Mouse (Mus musculus): ENCODE data around the gene Taf11. TPM values are rescaled to one million over a fixed set of nuclear protein-coding genes. Genes with fewer than 3 reads are reported as not detected.

Taf11 gene
- polyA plus RNA-seq, 1 experiment from 2014 or later, result 50.4 TPM

- WGBS (ENCODE audit: insufficient replicate concordance), result 74% methylated on average over 3 of the region's 3 CpGs
These were observed 36.1 kb downstream of the Taf11 start for GRCm38 (mm10) chr17:27873583-27873982.

DNA sequence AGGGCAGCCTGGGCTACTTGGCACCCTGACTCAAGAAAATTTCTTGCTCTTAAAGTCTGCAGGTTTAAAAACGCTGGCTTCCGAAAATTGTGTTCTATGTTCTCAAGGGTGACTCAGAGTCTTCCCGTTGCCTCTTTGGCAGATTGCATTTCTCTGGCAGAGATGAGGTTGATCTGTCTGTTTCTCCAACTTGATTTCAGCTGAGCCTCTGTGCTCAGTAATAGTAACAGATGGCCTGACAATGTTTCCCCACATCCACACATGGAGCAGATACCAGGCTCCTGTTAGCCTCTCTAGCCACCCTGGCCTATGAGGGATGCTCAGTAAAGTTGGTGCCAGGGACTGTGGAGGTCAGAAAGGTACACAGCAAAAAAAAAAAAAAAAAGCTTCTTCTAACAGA, 37.8 kb downstream of the Taf11 start:
- Histone ChIP-seq H3K4me3 (ENCODE audit: low read depth, low read length) (no peak overlapping the region), H3K4me1 (ENCODE audit: control insufficient read depth, insufficient read depth, low read length) (peaks cover 8% of the 10 kb centered on the region), H3K36me3 (ENCODE audit: control insufficient read depth, insufficient read depth, low read length) (0 out of 2 replicates have a peak, but pooled peaks cover 2% of the 10 kb centered on the region), H3K9ac (ENCODE audit: low read depth, low read length) (no peak overlapping the region), H3K9me3 (replicated peaks; ENCODE audit: control insufficient read depth, low read length) (no peaks in the 10 kb centered on the region), H3K27ac (ENCODE audit: low read depth, low read length) (no peak overlapping the region), H3K4me2 (no peak overlapping the region), H3K27me3 (ENCODE audit: control insufficient read depth, insufficient read depth, low read length) (no peaks in the 10 kb centered on the region)
- 84% methylated on average over 3 of the region's 3 CpGs for WGBS (ENCODE audit: insufficient replicate concordance)
- no peak for ATAC-seq (replicated peaks; ENCODE audit: insufficient number of reproducible peaks, low FRiP score, low TSS enrichment)

More at GRCm38 (mm10) chr17:27873583-27873982, 36.1 kb downstream of the Taf11 start:
- ATAC-seq (replicated peaks; ENCODE audit: insufficient number of reproducible peaks, low FRiP score, low TSS enrichment), result no peak
- Histone ChIP-seq H3K4me3 (ENCODE audit: low read depth, low read length) (no peak overlapping the region), H3K27ac (ENCODE audit: low read depth, low read length) (no peak overlapping the region), H3K9ac (ENCODE audit: low read depth, low read length) (no peak overlapping the region), H3K4me2 (no peak overlapping the region), H3K36me3 (ENCODE audit: control insufficient read depth, insufficient read depth, low read length) (0 out of 2 replicates have a peak, but pooled peaks cover 2% of the 10 kb centered on the region), H3K27me3 (ENCODE audit: control insufficient read depth, insufficient read depth, low read length) (no peaks in the 10 kb centered on the region), H3K9me3 (replicated peaks; ENCODE audit: control insufficient read depth, low read length) (no peaks in the 10 kb centered on the region), H3K4me1 (ENCODE audit: control insufficient read depth, insufficient read depth, low read length) (peaks cover 8% of the 10 kb centered on the region)

- Histone ChIP-seq H3K9me3 (replicated peaks; ENCODE audit: control insufficient read depth, low read length) (no peaks in the 10 kb centered on the region), H3K4me3 (ENCODE audit: low read depth, low read length) (no peak overlapping the region), H3K9ac (ENCODE audit: low read depth, low read length) (no peak overlapping the region), H3K27me3 (ENCODE audit: control insufficient read depth, insufficient read depth, low read length) (no peaks in the 10 kb centered on the region), H3K4me1 (ENCODE audit: control insufficient read depth, insufficient read depth, low read length) (no peaks in the 10 kb centered on the region), H3K36me3 (ENCODE audit: control insufficient read depth, insufficient read depth, low read length) (0 out of 2 replicates have a peak, but pooled peaks cover 2% of the 10 kb centered on the region), H3K27ac (ENCODE audit: low read depth, low read length) (no peak overlapping the region), H3K4me2 (no peak overlapping the region)
- ATAC-seq (replicated peaks; ENCODE audit: insufficient number of reproducible peaks, low FRiP score, low TSS enrichment), result no peak
- WGBS (ENCODE audit: insufficient replicate concordance), result 94% methylated on average over 4 of the region's 4 CpGs
These were observed 42.9 kb downstream of the Taf11 start for GRCm38 (mm10) chr17:27866737-27867136.

- H3K4me3 ChIP-seq (ENCODE audit: low read depth, low read length), result no peak overlapping the region
- no peaks in the 10 kb centered on the region for H3K4me1 ChIP-seq (ENCODE audit: control insufficient read depth, insufficient read depth, low read length)
- H3K9me3 ChIP-seq (replicated peaks; ENCODE audit: control insufficient read depth, low read length), result no peaks in the 10 kb centered on the region
- ATAC-seq (replicated peaks; ENCODE audit: insufficient number of reproducible peaks, low FRiP score, low TSS enrichment), result no peak
- H3K27me3 ChIP-seq (ENCODE audit: control insufficient read depth, insufficient read depth, low read length), result no peaks in the 10 kb centered on the region
- H3K4me2 ChIP-seq, result no peak overlapping the region
- H3K36me3 ChIP-seq (ENCODE audit: control insufficient read depth, insufficient read depth, low read length), result 0 out of 2 replicates have a peak, but pooled peaks cover 2% of the 10 kb centered on the region
- WGBS (ENCODE audit: insufficient replicate concordance), result 75% methylated on average over 2 of the region's 2 CpGs
- H3K27ac ChIP-seq (ENCODE audit: low read depth, low read length), result no peak overlapping the region
- H3K9ac ChIP-seq (ENCODE audit: low read depth, low read length), result no peak overlapping the region
These were observed 44.2 kb downstream of the Taf11 start for GRCm38 (mm10) chr17:27865461-27865860.

DNA sequence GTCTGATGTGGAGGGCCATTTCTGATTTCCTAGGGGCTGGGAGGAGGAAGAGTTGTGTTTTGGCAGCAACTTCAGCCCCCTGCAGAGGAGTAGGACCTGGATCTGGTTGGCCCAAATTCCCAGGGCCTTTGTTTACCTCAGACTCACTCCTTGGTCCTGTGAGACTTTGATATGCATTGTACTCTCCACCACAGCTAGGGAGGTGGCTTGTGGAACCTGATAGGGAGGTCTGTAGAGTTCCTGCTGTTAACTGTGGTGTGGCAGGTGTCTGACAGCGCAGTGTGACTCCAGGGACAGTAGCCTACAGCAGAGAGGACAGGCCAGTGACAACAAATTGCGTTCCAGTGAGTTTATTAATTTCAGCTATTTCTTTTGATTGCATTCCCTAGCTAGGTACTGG, 50.5 kb downstream of the Taf11 start:
- Histone ChIP-seq H3K4me1 (ENCODE audit: control insufficient read depth, insufficient read depth, low read length) (peaks cover 24% of the 10 kb centered on the region), H3K9ac (ENCODE audit: low read depth, low read length) (peak overlapping the region; percentile 39; the same call in 1 of the 2 replicates), H3K4me3 (ENCODE audit: low read depth, low read length) (0 out of 2 replicates have a peak overlapping the region, but pooled peaks have one; percentile 8), H3K36me3 (ENCODE audit: control insufficient read depth, insufficient read depth, low read length) (no peaks in the 10 kb centered on the region), H3K4me2 (peak overlapping the region; percentile 79), H3K27me3 (ENCODE audit: control insufficient read depth, insufficient read depth, low read length) (no peaks in the 10 kb centered on the region), H3K9me3 (replicated peaks; ENCODE audit: control insufficient read depth, low read length) (no peaks in the 10 kb centered on the region), H3K27ac (ENCODE audit: low read depth, low read length) (peak overlapping the region; percentile 13; the same call in 1 of the 2 replicates)
- WGBS (ENCODE audit: insufficient replicate concordance), result 41% methylated on average over 2 of the region's 2 CpGs
- ATAC-seq (replicated peaks; ENCODE audit: insufficient number of reproducible peaks, low FRiP score, low TSS enrichment), result no peak; the same call in 1 of the 2 replicates

- no peak for ATAC-seq (replicated peaks; ENCODE audit: insufficient number of reproducible peaks, low FRiP score, low TSS enrichment)
- H3K36me3 ChIP-seq (ENCODE audit: control insufficient read depth, insufficient read depth, low read length), result no peaks in the 10 kb centered on the region
- H3K27ac ChIP-seq (ENCODE audit: low read depth, low read length), result 0 out of 2 replicates have a peak overlapping the region, but pooled peaks have one; percentile 85
These were observed 51.8 kb downstream of the Taf11 start for GRCm38 (mm10) chr17:27857649-27858475.

GRCm38 (mm10) chr17:27856798-27857648, 52.6 kb downstream of the Taf11 start:
- peak; percentile 59 for ATAC-seq (replicated peaks; ENCODE audit: insufficient number of reproducible peaks, low FRiP score, low TSS enrichment)
- peak overlapping the region; percentile 85 for H3K27ac ChIP-seq (ENCODE audit: low read depth, low read length)
- H3K4me3 ChIP-seq (ENCODE audit: low read depth, low read length), result peak overlapping the region; percentile 93
- H3K27me3 ChIP-seq (ENCODE audit: control insufficient read depth, insufficient read depth, low read length), result no peaks in the 10 kb centered on the region
- H3K4me2 ChIP-seq, result peak overlapping the region; percentile 79
- peak overlapping the region; percentile 95 for H3K9ac ChIP-seq (ENCODE audit: low read depth, low read length)
- WGBS (ENCODE audit: insufficient replicate concordance), result 1% methylated on average over 52 of the region's 52 CpGs
- H3K36me3 ChIP-seq (ENCODE audit: control insufficient read depth, insufficient read depth, low read length), result no peaks in the 10 kb centered on the region
- peaks cover 24% of the 10 kb centered on the region for H3K4me1 ChIP-seq (ENCODE audit: control insufficient read depth, insufficient read depth, low read length)
- no peaks in the 10 kb centered on the region for H3K9me3 ChIP-seq (replicated peaks; ENCODE audit: control insufficient read depth, low read length)

More at GRCm38 (mm10) chr17:27857649-27858475, 51.8 kb downstream of the Taf11 start:
- H3K9ac ChIP-seq (ENCODE audit: low read depth, low read length), result peak overlapping the region; percentile 95
- H3K4me3 ChIP-seq (ENCODE audit: low read depth, low read length), result peak overlapping the region; percentile 93
- H3K9me3 ChIP-seq (replicated peaks; ENCODE audit: control insufficient read depth, low read length), result no peaks in the 10 kb centered on the region
- H3K4me1 ChIP-seq (ENCODE audit: control insufficient read depth, insufficient read depth, low read length), result peaks cover 24% of the 10 kb centered on the region
- WGBS (ENCODE audit: insufficient replicate concordance), result 33% methylated on average over 11 of the region's 11 CpGs
- no peaks in the 10 kb centered on the region for H3K27me3 ChIP-seq (ENCODE audit: control insufficient read depth, insufficient read depth, low read length)
- H3K4me2 ChIP-seq, result peak overlapping the region; percentile 79

DNA sequence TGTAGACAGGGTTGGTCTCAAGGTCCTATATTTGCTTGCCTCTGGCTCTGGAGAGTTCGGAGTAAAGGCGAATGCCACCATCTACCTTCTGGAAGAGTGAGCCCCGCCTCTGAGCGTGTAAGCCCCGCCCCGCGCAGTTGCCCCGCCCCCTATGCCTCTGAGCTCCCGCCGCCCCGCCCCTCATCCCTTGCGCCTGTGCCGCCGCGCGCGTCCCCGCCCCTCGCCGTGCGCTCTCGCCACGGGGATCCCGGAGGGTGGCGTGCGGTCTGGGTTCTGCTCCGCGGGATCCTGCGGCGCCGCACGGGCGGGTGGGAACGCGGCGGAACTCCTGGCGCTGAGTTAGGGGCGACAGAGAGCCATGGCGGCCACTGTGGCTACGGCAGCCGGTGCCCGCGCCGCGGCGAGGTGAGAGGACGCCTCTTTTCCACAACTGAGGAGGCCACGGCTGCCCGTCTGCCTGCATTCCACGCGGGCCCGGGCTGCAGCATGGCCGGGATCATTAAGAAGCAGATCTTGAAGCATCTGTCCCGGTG, 53.3 kb downstream of the Taf11 start, which contains the start of gene Uhrf1bp1:
TSS of gene Uhrf1bp1 (plus strand) at position 177 of the 533 bp plus-strand sequence.
- peaks cover 24% of the 10 kb centered on the region for H3K4me1 ChIP-seq (ENCODE audit: control insufficient read depth, insufficient read depth, low read length)
- peak within 1 kb of the TSS; percentile 79 for H3K4me2 ChIP-seq
- peak within 1 kb of the TSS; percentile 95 for H3K9ac ChIP-seq (ENCODE audit: low read depth, low read length)
- no peaks in the 10 kb centered on the region for H3K36me3 ChIP-seq (ENCODE audit: control insufficient read depth, insufficient read depth, low read length)
- H3K27me3 ChIP-seq (ENCODE audit: control insufficient read depth, insufficient read depth, low read length), result no peaks in the 10 kb centered on the region
- peak within 1 kb of the TSS; percentile 93 for H3K4me3 ChIP-seq (ENCODE audit: low read depth, low read length)
- peak; percentile 78 for ATAC-seq (replicated peaks; ENCODE audit: insufficient number of reproducible peaks, low FRiP score, low TSS enrichment)
- H3K9me3 ChIP-seq (replicated peaks; ENCODE audit: control insufficient read depth, low read length), result no peaks in the 10 kb centered on the region
- 0% methylated on average over 54 of the region's 54 CpGs for WGBS (ENCODE audit: insufficient replicate concordance)
- peak within 1 kb of the TSS; percentile 85 for H3K27ac ChIP-seq (ENCODE audit: low read depth, low read length)
